Mouse (Mus musculus): ENCODE data around the gene Fbxw4. TPM values are rescaled to one million over a fixed set of nuclear protein-coding genes. Genes with fewer than 3 reads are reported as not detected.

Fbxw4 gene
- polyA plus RNA-seq, 1 experiment, result 53.4 TPM

- DNase-seq (ENCODE audit: extremely low spot score in 1 of 2, low spot score in 1 of 2), result no peak
These were observed 44.5 kb downstream of the Fbxw4 start for GRCm38 (mm10) chr19:45615415-45616213.

DNA sequence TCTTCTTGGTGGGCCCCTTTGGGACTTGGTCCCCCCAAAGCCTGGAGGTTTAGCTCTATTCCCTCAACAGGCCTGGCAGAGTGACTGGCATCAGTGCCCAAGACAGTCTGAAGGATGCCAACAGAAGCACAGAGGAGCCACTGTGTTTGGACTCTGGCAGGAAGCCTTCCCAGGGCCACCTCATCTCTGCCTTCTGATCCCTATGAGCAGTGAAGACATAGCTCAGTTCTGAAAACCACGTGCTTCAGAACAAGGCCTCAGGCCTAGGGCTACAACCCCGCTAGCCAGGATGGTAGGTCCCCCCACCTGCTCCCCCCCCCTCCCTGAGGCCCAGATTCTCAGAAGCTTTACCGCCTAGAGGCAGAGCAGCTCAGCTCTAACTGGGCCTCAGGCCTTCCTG lies 45.2 kb downstream of the Fbxw4 start:
- DNase-seq (ENCODE audit: extremely low spot score in 1 of 2, low spot score in 1 of 2), result peak in 1 of 2 experiments; percentile 46

DNA sequence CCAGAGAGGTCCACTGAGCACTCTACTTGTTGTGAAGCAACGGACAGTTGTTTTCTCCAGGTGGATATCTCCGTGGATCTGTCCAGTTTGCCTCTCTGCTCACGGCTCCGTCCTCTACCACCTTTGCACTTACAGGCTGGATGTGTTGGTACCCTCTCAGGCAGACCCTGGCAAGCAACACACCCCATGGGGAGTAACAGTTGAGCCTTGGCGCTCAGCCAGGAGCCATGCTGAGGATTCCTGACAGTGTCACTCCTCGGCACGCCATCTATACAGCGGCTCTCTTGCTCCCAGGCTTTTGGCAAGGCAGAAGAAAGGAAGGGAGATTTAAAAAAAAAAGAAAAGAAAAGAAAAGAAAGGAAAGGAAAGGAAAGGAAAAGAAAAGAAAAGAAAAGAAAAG lies 45.7 kb downstream of the Fbxw4 start:
- no peak for DNase-seq (ENCODE audit: extremely low spot score in 1 of 2, low spot score in 1 of 2)

GRCm38 (mm10) chr19:45610823-45611222 lies 49.3 kb downstream of the Fbxw4 start:
- no peak for DNase-seq (ENCODE audit: extremely low spot score in 1 of 2, low spot score in 1 of 2)

DNA sequence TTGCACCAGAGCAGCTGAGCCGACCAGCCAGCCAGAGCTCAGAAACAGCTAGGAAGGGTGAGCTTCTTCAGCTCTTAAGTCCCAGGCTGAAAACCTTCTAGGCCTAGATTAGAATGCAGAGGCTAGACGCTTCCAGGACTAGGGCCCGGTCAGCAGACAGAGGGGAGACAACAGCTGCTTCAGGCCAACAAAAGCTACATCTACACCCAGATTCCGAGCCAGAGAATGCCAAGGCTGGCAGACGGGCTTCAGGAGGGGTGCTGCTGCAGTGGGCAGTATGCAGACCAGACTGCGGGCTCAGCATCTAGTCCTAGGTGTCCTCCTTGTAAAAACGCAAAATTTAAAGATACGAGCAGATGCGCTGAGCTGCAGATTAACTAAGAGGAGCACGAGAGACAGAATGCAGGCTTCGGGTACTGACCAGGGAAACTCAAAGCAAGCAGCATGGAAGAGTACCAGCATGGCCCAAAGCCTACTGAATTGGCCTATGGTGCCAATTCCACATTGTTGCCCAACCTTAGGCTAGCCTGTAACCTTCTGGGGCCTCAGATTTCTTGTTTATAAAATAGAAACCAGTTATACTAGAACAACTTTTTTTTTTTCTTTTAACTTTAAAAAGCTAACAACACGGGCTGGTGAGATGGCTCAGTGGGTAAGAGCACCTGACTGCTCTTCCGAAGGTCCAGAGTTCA lies 51.3 kb downstream of the Fbxw4 start:
- DNase-seq (ENCODE audit: extremely low spot score in 1 of 2, low spot score in 1 of 2), result no peak

DNA sequence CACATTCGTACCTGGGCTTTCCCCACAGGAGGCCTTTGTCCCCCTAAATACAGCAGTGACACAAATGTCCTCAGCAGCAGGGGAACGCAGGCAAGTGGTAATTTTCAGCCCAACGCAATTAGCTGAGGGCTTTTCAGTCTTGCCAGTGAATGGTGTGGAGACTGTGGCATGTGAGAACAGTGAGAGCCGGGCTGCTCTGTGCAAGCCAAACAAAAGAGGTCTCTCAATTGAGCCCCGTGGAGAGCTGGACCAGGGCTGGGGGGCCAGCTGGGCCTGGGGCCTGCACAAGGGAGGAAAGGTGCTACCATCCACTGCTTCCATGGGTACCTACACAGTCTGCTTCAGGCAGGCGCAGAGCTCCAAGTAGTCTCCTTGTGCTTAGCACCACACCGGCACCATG lies 52.6 kb downstream of the Fbxw4 start:
- no peak for DNase-seq (ENCODE audit: extremely low spot score in 1 of 2, low spot score in 1 of 2)

DNA sequence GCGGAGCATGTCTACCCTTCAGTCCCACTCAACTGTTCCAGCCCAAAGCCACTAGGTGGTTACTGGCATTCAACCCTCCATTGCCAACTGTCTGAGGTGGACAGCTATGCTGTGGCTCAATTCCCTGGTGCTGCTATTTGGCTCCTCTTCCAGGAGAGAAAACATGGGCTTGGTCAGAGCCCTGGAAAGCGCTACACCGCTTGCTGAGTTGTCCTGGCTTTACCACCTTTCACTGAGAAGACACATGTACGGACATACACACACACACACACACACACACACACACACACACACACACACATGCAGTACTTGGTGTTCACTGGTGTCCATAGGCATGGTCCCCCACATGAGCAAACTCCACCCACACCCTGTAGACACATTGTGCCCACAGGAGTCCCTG lies 53.4 kb downstream of the Fbxw4 start:
- no peak for DNase-seq (ENCODE audit: extremely low spot score in 1 of 2, low spot score in 1 of 2)

GRCm38 (mm10) chr19:45602606-45603005 lies 57.5 kb downstream of the Fbxw4 start:
- no peak for DNase-seq (ENCODE audit: extremely low spot score in 1 of 2, low spot score in 1 of 2)

- no peak for DNase-seq (ENCODE audit: extremely low spot score in 1 of 2, low spot score in 1 of 2)
These were observed 63.0 kb downstream of the Fbxw4 start for GRCm38 (mm10) chr19:45597106-45597505.

DNA sequence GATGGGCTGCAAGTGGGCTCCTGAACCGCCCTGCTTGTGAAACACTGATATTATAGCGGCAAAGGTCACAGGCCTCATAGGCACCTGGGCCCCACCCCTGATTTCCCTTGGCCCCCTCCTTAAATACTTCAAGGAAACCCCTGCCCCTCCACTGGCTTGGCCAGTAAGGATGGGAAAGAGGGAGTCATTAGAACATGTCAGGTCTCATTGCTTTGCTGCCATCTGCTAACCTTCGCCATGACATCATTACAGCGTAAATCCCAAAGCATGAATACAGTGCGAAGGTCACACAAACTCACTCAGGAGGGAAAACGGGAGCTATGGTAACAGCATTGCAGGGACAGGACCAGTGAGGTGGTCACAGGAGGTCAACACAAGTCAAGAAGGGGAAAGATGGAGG lies 63.7 kb downstream of the Fbxw4 start:
- no peak for DNase-seq (ENCODE audit: extremely low spot score in 1 of 2, low spot score in 1 of 2)

GRCm38 (mm10) chr19:45596019-45596418 lies 64.1 kb downstream of the Fbxw4 start:
- DNase-seq (ENCODE audit: extremely low spot score in 1 of 2, low spot score in 1 of 2), result peak in 1 of 2 experiments; percentile 26

DNA sequence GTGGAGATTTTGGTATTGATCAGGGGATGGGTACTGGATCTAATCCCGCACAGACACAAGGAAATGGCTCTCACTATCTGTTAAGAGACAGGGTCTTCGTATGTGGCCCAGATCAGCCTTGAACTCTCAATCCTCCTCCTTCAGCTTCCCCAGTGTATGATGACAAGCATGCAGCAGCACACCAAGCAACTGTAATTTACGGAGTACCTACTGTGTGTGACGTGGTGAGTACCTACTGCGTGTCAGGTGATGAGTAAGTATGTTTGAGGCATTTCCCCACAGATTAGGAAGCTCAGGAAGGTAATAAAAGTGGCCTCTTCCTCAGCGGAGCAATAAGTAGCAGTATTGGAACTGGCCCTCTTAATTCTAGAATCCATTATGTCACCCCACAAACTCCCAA lies 64.6 kb downstream of the Fbxw4 start:
- no peak for DNase-seq (ENCODE audit: extremely low spot score in 1 of 2, low spot score in 1 of 2)

- DNase-seq (ENCODE audit: extremely low spot score in 1 of 2, low spot score in 1 of 2), result no peak
These were observed 66.0 kb downstream of the Fbxw4 start for GRCm38 (mm10) chr19:45594079-45594478.

DNA sequence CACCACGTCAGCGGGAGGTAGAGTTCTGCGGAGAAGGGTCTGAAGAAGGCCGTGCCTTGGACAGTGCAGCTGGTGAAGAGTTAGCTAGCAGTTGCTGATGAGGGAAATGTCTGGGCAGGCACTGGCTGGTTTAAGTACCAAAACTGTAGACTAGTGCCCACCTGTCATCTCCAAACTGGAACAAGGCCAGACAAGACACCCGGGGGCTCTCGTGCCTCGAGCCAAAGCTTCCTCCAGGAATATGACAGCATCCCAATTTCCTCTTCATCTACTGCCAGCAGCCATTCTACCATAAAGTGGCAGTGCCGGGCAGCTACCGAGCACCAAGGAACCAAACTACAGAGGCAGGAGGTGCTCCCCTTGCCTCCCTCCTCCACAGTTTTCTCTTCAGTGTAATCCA lies 67.2 kb downstream of the Fbxw4 start:
- DNase-seq (ENCODE audit: extremely low spot score in 1 of 2, low spot score in 1 of 2), result no peak

- DNase-seq (ENCODE audit: extremely low spot score in 1 of 2, low spot score in 1 of 2), result peak in 1 of 2 experiments; percentile 26
These were observed 68.4 kb downstream of the Fbxw4 start for GRCm38 (mm10) chr19:45591704-45592103.

GRCm38 (mm10) chr19:45589761-45590160 lies 70.4 kb downstream of the Fbxw4 start:
- no peak for DNase-seq (ENCODE audit: extremely low spot score in 1 of 2, low spot score in 1 of 2)

- no peak for DNase-seq (ENCODE audit: extremely low spot score in 1 of 2, low spot score in 1 of 2)
These were observed 72.4 kb downstream of the Fbxw4 start for GRCm38 (mm10) chr19:45587509-45588292.

- no peak for DNase-seq (ENCODE audit: extremely low spot score in 1 of 2, low spot score in 1 of 2)
These were observed 73.3 kb downstream of the Fbxw4 start for GRCm38 (mm10) chr19:45586850-45587249.

- no peak for DNase-seq (ENCODE audit: extremely low spot score in 1 of 2, low spot score in 1 of 2)
These were observed 75.1 kb downstream of the Fbxw4 start for GRCm38 (mm10) chr19:45584856-45585620.

DNA sequence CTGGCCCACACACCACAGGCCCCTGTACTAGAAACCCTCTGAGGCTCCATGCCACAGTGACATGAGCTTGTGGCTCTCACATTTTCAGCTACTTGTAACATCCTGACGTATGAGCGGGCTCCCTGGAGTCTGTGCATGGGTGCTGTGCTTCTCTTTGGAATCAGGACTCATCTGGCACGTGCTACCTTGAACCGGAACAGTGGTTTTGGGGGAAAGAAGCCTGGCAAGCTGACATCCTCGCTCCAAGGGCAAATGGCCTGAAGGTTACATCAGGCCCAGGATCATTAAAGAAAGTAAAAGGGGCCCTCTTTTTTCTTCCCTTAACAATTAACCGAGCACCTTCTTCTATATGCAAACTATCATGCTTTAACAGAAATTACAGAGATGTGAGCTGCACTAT lies 77.0 kb downstream of the Fbxw4 start:
- DNase-seq (ENCODE audit: extremely low spot score in 1 of 2, low spot score in 1 of 2), result no peak

GRCm38 (mm10) chr19:45582161-45582560 lies 78.0 kb downstream of the Fbxw4 start:
- no peak for DNase-seq (ENCODE audit: extremely low spot score in 1 of 2, low spot score in 1 of 2)

Measured in frontal cortex, adult 2 months (tissue).